Mouse (Mus musculus) lung, adult 2 months (tissue): Measurements from ENCODE around the gene Heatr6.

Experiments used
- CTCF ChIP-seq: fragments of 200-500 bp; IDR thresholded peaks from 2 replicates; pipeline ENCODE4 v1.5.1; 2011; ENCODE audit warnings: mild to moderate bottlenecking, low read length, control low read depth; ENCODE audit not compliant: insufficient read depth
- POLR2A ChIP-seq: fragments of 200-500 bp; IDR thresholded peaks from 2 replicates; pipeline ENCODE4 v1.6.1; 2011; ENCODE audit warnings: low read depth, mild to moderate bottlenecking, control low read depth, low read length, borderline replicate concordance; ENCODE audit errors: extremely low read depth

- TF ChIP-seq CTCF: no peak
- no peak for TF ChIP-seq POLR2A
Measured at GRCm38 (mm10) chr11:83731116-83731515, 22.4 kb upstream of the Heatr6 start.
